Mouse (Mus musculus): ENCODE measurements around the gene Timp2.

- TF ChIP-seq POLR2A (IDR thresholded peaks at IDR 0.05; ENCODE audit: low read depth, low read length) (no peak), CTCF (IDR thresholded peaks at IDR 0.05; ENCODE audit: borderline replicate concordance, insufficient read depth, low read length) (no peak)
Observed at GRCm38 (mm10) chr11:118292671-118293070, 62.9 kb downstream of the Timp2 start.

All from embryonic fibroblast, embryonic 13.5 days (primary cell).